8 mouse cellular contexts compared by ENCODE assay signal in the genomic region with DNA sequence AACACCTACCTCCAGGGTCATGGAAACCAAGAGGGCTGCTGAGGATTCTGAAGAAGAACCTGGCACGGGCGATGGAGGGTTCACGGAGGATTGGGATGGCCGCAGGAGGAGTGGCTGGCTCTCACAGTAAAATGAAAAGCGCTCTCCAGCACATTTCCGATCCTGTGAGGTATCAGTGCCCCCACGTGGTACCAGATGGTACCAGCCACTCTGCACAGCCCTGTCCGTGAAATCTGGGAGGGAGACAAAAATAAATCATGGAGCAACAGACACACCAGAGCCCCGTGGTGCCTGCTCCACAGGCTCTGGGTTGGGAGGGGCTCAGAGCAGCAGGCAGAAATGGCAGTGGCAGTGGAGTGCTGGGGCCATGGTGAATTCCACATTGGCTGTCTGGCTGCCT. TPM values are rescaled to one million over a fixed set of nuclear protein-coding genes. Genes with fewer than 3 reads are reported as not detected.
DNase-seq lines count a peak whose midpoint lies in the region; TF ChIP-seq lines count a peak whose summit lies in the region.

No protein-coding gene starts in this region.

- no peak for TF ChIP-seq POLR2A in lung, adult 2 months (IDR thresholded peaks at IDR 0.05; ENCODE audit: borderline replicate concordance, extremely low read depth, low read depth, low read length)

- H3K4me3 ChIP-seq in lung, adult 2 months (replicated peaks; ENCODE audit: extremely low read depth, low read depth, low read length), result no peak overlapping the region

- 22% methylated on average over 9 of the region's 9 CpGs for WGBS in lung, adult 2 months

- 0 out of 2 replicates have a peak, but pooled peaks have one; percentile 7 for TF ChIP-seq CTCF in lung, adult 2 months (IDR thresholded peaks at IDR 0.05; ENCODE audit: insufficient read depth, low read length)

- DNase-seq in lung, adult 2 months, result no peak
- DNase-seq in lung, adult 18-20 months, result no peak
- DNase-seq in embryo, embryonic 10.5 days (ENCODE audit: low spot score), result peak; percentile 63
- peak; percentile 37 to 60 for DNase-seq in heart, postnatal 14 days
- DNase-seq in left cerebral cortex, postnatal 36 days (ENCODE audit: low spot score in 2 of 2), result peak; percentile 42 to 47
- DNase-seq in retina, embryonic 14.5 days (ENCODE audit: low spot score), result peak; percentile 61
- DNase-seq in spleen, adult 18-20 months, result no peak
- DNase-seq in urinary bladder, postnatal 10 days (ENCODE audit: low spot score), result no peak

- no peaks in the 10 kb centered on the region for H3K4me1 ChIP-seq in lung, adult 2 months (ENCODE audit: control insufficient read depth, insufficient read depth, low read length)

- intact Hi-C loops in heart, postnatal 14 days (cut with DNase I), result loop anchor here (5.0 kb wide), 1 partner anchor 402 kb away; no protein-coding TSS in a partner anchor
- intact Hi-C loops in left cerebral cortex, postnatal 36 days (cut with DNase I), result no loop called here

RNA-seq across cellular contexts. Expression of a gene that starts 18.6 kb away (rescaled TPM):
- 1.1 and 1.4 TPM in 2 replicates for polyA plus RNA-seq in lung, adult 2 months (2012; rRNA removed)
- total RNA-seq in heart, postnatal 14 days (2021), result 10 to 100 TPM; 31.5 to 31.8 TPM
- 1 to 10 TPM; 3.5 to 7.2 TPM for total RNA-seq in left cerebral cortex, postnatal 36 days (2021)

Comparison
In these comparisons a context has a peak if more than half of its experiments do, and no peak if none do; other contexts are left out.
1. DNase-seq: peak in embryo, embryonic 10.5 days (single experiment), heart, postnatal 14 days (2 of 2), left cerebral cortex, postnatal 36 days (2 of 2) and retina, embryonic 14.5 days (single experiment); none in lung, adult 2 months (single experiment), lung, adult 18-20 months (0 of 2), spleen, adult 18-20 months (0 of 2) and urinary bladder, postnatal 10 days (single experiment).